Mouse (Mus musculus) liver, postnatal 0 days (tissue): ENCODE data around the gene Atp1a3.

ENCODE experiments used
- CTCF ChIP-seq: sonication (generic); IDR thresholded peaks from 2 replicates; pipeline ENCODE4 v1.5.1; 2016; ENCODE audit warnings: antibody characterized with exemption, low read depth
- EP300 ChIP-seq: IDR thresholded peaks from 2 replicates; pipeline ENCODE4 v1.6.1; 2016; ENCODE audit warnings: antibody characterized with exemption, low read depth, mild to moderate bottlenecking

- TF ChIP-seq CTCF = no peak
- TF ChIP-seq EP300 = no peak
These were observed 51.3 kb downstream of the Atp1a3 start for GRCm38 (mm10) chr7:24954450-24954849.
